Mouse (Mus musculus): ENCODE measurements around the gene Pgm2. TPM values are rescaled to one million over a fixed set of nuclear protein-coding genes. Genes with fewer than 3 reads are reported as not detected.

Pgm2 gene
- polyA plus RNA-seq, 1 experiment from 2014 or later: 39.7 TPM

GRCm38 (mm10) chr5:64168990-64169540 lies 76.3 kb downstream of the Pgm2 start:
- ATAC-seq: no peak
- H3K9ac ChIP-seq: no peak overlapping the region
- H3K36me3 ChIP-seq: no peaks in the 10 kb centered on the region
- H3K9me3 ChIP-seq: no peaks in the 10 kb centered on the region
- 94% methylated on average over 10 of the region's 10 CpGs for WGBS
- H3K4me2 ChIP-seq (replicated peaks): no peak overlapping the region
- no peaks in the 10 kb centered on the region for H3K27me3 ChIP-seq (replicated peaks)
- H3K27ac ChIP-seq: no peak overlapping the region
- no peak overlapping the region for H3K4me3 ChIP-seq (replicated peaks)
- H3K4me1 ChIP-seq (replicated peaks): no peaks in the 10 kb centered on the region

- Histone ChIP-seq H3K27me3 (replicated peaks) (no peaks in the 10 kb centered on the region), H3K9me3 (no peaks in the 10 kb centered on the region), H3K9ac (no peak overlapping the region), H3K36me3 (no peaks in the 10 kb centered on the region), H3K4me3 (replicated peaks) (no peak overlapping the region), H3K27ac (no peak overlapping the region), H3K4me2 (replicated peaks) (no peak overlapping the region), H3K4me1 (replicated peaks) (no peaks in the 10 kb centered on the region)
- no peak for ATAC-seq
- 80% methylated on average over 3 of the region's 3 CpGs for whole genome bisulfite sequencing
Measured at GRCm38 (mm10) chr5:64172884-64173283, 80.1 kb downstream of the Pgm2 start.

- Histone ChIP-seq H3K4me1 (replicated peaks) (no peaks in the 10 kb centered on the region), H3K27ac (no peak overlapping the region), H3K27me3 (replicated peaks) (no peaks in the 10 kb centered on the region), H3K9ac (no peak overlapping the region), H3K4me2 (replicated peaks) (no peak overlapping the region), H3K4me3 (replicated peaks) (no peak overlapping the region), H3K9me3 (no peaks in the 10 kb centered on the region), H3K36me3 (no peaks in the 10 kb centered on the region)
- no peak for ATAC-seq
- 87% methylated on average over 16 of the region's 16 CpGs for WGBS
Measured at GRCm38 (mm10) chr5:64173302-64173701, 80.6 kb downstream of the Pgm2 start.

- H3K4me2 ChIP-seq (replicated peaks): no peak overlapping the region
- no peak overlapping the region for H3K27ac ChIP-seq
- no peak overlapping the region for H3K9ac ChIP-seq
- ATAC-seq: no peak
- H3K27me3 ChIP-seq (replicated peaks): no peaks in the 10 kb centered on the region
- H3K4me3 ChIP-seq (replicated peaks): no peak overlapping the region
- H3K4me1 ChIP-seq (replicated peaks): no peaks in the 10 kb centered on the region
- no peaks in the 10 kb centered on the region for H3K9me3 ChIP-seq
- H3K36me3 ChIP-seq: no peaks in the 10 kb centered on the region
- 60% methylated on average over 5 of the region's 5 CpGs for WGBS
Measured at GRCm38 (mm10) chr5:64174429-64174935, 81.7 kb downstream of the Pgm2 start.

Other genes with a start within 250 kb of the Pgm2 start
- 16.6 and 19.0 TPM in 2 replicates for gene Rell1, start 124.1 kb upstream of the Pgm2 start, polyA plus RNA-seq (2015; fragmentation: Nextera tagmentation; extraction: Ambion mirVana)
- gene Tbc1d1, start 63.4 kb downstream of the Pgm2 start, polyA plus RNA-seq (2015; fragmentation: Nextera tagmentation; extraction: Ambion mirVana): 32.1 and 32.3 TPM in 2 replicates

Data from intestine, embryonic 15.5 days (tissue).